Mouse (Mus musculus) E14TG2a.4 (cell line): Measurements from ENCODE around the gene Ms4a4d.

Source experiments
- CTCF ChIP-seq: conservative IDR thresholded peaks from 2 replicates; pipeline ENCODE4 v1.5.1; 2014; ENCODE audit warnings: low read length
- POU5F1 ChIP-seq: IDR thresholded peaks from 2 replicates; pipeline ENCODE4 v1.6.1; 2014; ENCODE audit warnings: low read length, borderline replicate concordance

GRCm38 (mm10) chr19:11533421-11533820 lies 3.2 kb upstream of the Ms4a4d start:
- TF ChIP-seq CTCF, result no peak
- TF ChIP-seq POU5F1, result no peak
